ENCODE assay signal across 22 mouse cellular contexts in the genomic region with DNA sequence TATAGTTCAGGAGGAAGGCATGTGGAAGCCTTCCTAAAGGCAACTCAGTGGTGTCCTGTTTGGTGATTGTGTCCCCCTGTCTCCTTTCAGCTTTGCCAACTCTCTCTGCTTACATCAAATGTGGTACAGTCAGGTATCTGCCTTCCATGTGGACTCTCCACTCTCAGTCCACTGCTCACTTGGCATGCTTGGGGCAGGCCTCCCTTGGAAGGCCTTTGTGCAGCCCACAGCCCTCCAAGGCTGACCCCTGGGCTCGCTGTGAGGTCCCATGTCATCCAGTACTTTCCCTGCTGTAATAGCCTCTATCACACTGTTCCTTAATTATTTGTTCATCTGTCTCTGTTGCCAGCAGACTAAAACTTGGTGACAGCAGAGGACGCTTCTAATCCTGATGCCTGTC.
DNase-seq lines count a peak whose midpoint lies in the region; ATAC-seq and TF ChIP-seq lines count a peak whose summit lies in the region.
"Had no signal": no experiment of that assay in that cellular context is flagged by ENCODE, and none has a peak within 500 bp of the region (broad histone marks: within the 10 kb centered on the region; RNA-seq: fewer than 3 reads in every experiment).

No protein-coding gene starts in this region.

- no peak for ATAC-seq in heart, embryonic 14.5 days (ENCODE audit: insufficient number of reproducible peaks, insufficient read depth, low FRiP score, low read depth)
- ATAC-seq in kidney, embryonic 16.5 days (ENCODE audit: low FRiP score, low TSS enrichment) = no peak; the same call in 1 of the 2 replicates
- ATAC-seq in megakaryocyte-erythroid progenitor cell, adult 5-6 weeks (replicated peaks; ENCODE audit: low FRiP score, low TSS enrichment, poor library complexity, severe bottlenecking) = no peak
- ATAC-seq: CD4-positive, CD25-positive, alpha-beta regulatory T cell, adult 4 months; forebrain, embryonic 13.5 days; forebrain, postnatal 0 days had no signal

- no peaks in the 10 kb centered on the region for H3K36me3 ChIP-seq in heart, embryonic 14.5 days (ENCODE audit: control insufficient read depth, insufficient read depth, low read length)
- no peaks in the 10 kb centered on the region for H3K36me3 ChIP-seq in kidney, embryonic 16.5 days (ENCODE audit: insufficient read depth, low read length)
- H3K36me3 ChIP-seq: embryonic facial prominence, embryonic 10.5 days; G1E; heart, embryonic 12.5 days; hindbrain, embryonic 15.5 days had no signal

- 72% methylated on average over 2 of the region's 2 CpGs for WGBS in heart, embryonic 14.5 days
- 60% methylated on average over 2 of the region's 2 CpGs for WGBS in kidney, embryonic 16.5 days

- intact Hi-C loops in gastrocnemius, adult 2 months (cut with DNase I) = no loop called here
- intact Hi-C loops in heart, postnatal 14 days (cut with DNase I) = no loop called here

- no peak overlapping the region for H3K4me3 ChIP-seq in gastrocnemius, adult 2 months
- no peak overlapping the region for H3K4me3 ChIP-seq in heart, embryonic 14.5 days (ENCODE audit: control insufficient read depth in 1 of 2, insufficient read depth in 1 of 2, low read depth in 1 of 2, low read length in 2 of 2)
- H3K4me3 ChIP-seq in kidney, embryonic 16.5 days (ENCODE audit: low read length) = no peak overlapping the region
- H3K4me3 ChIP-seq: embryonic facial prominence, embryonic 10.5 days; forebrain, embryonic 13.5 days; heart, embryonic 12.5 days; hindbrain, embryonic 15.5 days had no signal

- H3K27me3 ChIP-seq in heart, embryonic 14.5 days (ENCODE audit: control insufficient read depth, insufficient read depth, low read length) = no peaks in the 10 kb centered on the region
- H3K27me3 ChIP-seq in kidney, embryonic 16.5 days (ENCODE audit: insufficient read depth, low read length) = no peaks in the 10 kb centered on the region
- H3K27me3 ChIP-seq: forebrain, embryonic 13.5 days; heart, embryonic 12.5 days; hindbrain, embryonic 15.5 days had no signal

- H3K9me3 ChIP-seq in heart, embryonic 14.5 days (ENCODE audit: control insufficient read depth, low read length) = no peaks in the 10 kb centered on the region
- no peaks in the 10 kb centered on the region for H3K9me3 ChIP-seq in kidney, embryonic 16.5 days (ENCODE audit: low read length)
- H3K9me3 ChIP-seq: embryonic facial prominence, embryonic 10.5 days; forebrain, embryonic 13.5 days; heart, embryonic 12.5 days; hindbrain, embryonic 15.5 days had no signal

- peak overlapping the region; percentile 86 for H3K27ac ChIP-seq in gastrocnemius, adult 2 months
- H3K27ac ChIP-seq in heart, embryonic 14.5 days (replicated peaks in 1 of 2; ENCODE audit: control insufficient read depth in 1 of 2, insufficient read depth in 1 of 2, low read depth in 2 of 2, low read length in 2 of 2) = 0 out of 4 replicates have a peak overlapping the region, but pooled peaks of 1 of the 2 experiments have one; percentile 5
- no peak overlapping the region for H3K27ac ChIP-seq in kidney, embryonic 16.5 days (ENCODE audit: low read length)
- H3K27ac ChIP-seq: embryonic facial prominence, embryonic 10.5 days; forebrain, embryonic 13.5 days; hindbrain, embryonic 15.5 days had no signal

- H3K9ac ChIP-seq in heart, embryonic 14.5 days (ENCODE audit: low read length) = 0 out of 2 replicates have a peak overlapping the region, but pooled peaks have one; percentile 21
- no peak overlapping the region for H3K9ac ChIP-seq in kidney, embryonic 16.5 days (replicated peaks; ENCODE audit: low read length)
- H3K9ac ChIP-seq: forebrain, embryonic 13.5 days; forebrain, postnatal 0 days; heart, embryonic 12.5 days; hindbrain, embryonic 15.5 days had no signal

- peaks cover 25 to 48% of the 10 kb centered on the region in 2 experiments for H3K4me1 ChIP-seq in heart, embryonic 14.5 days (ENCODE audit: control insufficient read depth in 2 of 2, insufficient read depth in 2 of 2, low read length in 2 of 2)
- peaks cover 5% of the 10 kb centered on the region; the same call in 1 of the 2 replicates for H3K4me1 ChIP-seq in kidney, embryonic 16.5 days (ENCODE audit: insufficient read depth, low read length)
- H3K4me1 ChIP-seq: embryonic facial prominence, embryonic 10.5 days; forebrain, embryonic 13.5 days; hindbrain, embryonic 15.5 days had no signal

- no peak overlapping the region for H3K4me2 ChIP-seq in heart, embryonic 14.5 days (ENCODE audit: low read length)
- no peak overlapping the region for H3K4me2 ChIP-seq in kidney, embryonic 16.5 days (replicated peaks; ENCODE audit: low read depth, low read length)
- H3K4me2 ChIP-seq: forebrain, embryonic 13.5 days; heart, embryonic 12.5 days; hindbrain, embryonic 15.5 days had no signal

- DNase-seq in gastrocnemius, adult 2 months = no peak
- DNase-seq in gastrocnemius, postnatal 4 days (ENCODE audit: low spot score in 2 of 2) = no peak
- no peak for DNase-seq in heart, postnatal 14 days
- peak; percentile 33 for DNase-seq in kidney, postnatal 10 days
- DNase-seq: adrenal gland, adult 8-10 months; adrenal gland, postnatal 36 days; B cell, adult 2 months; cerebellum, adult 2 months; cerebellum, postnatal 10 days; forebrain, postnatal 0 days; gastrocnemius, postnatal 25 days; heart, adult 11 months; heart, postnatal 10 days had no signal

- TF ChIP-seq CTCF in gastrocnemius, adult 2 months (IDR thresholded peaks at IDR 0.05) = no peak
